Mouse (Mus musculus) megakaryocyte progenitor cell, adult 5-6 weeks (primary cell): ENCODE data around the gene 6330403K07Rik. TPM values are rescaled to one million over a fixed set of nuclear protein-coding genes. Genes with fewer than 3 reads are reported as not detected.
A peak's percentile ranks its signal among the peaks of the same experiment; 100 is the strongest.

Source experiments
- ATAC-seq: replicated peaks from 2 replicates; pipeline ENCODE4 v1.8.0; 2016; ENCODE audit warnings: mild to moderate bottlenecking, moderate TSS enrichment, inconsistent platforms; ENCODE audit not compliant: poor library complexity
- total RNA-seq, 2 experiments: library from RNA; stranded (forward) in 1 of 2; stranded (reverse) in 1 of 2; fragments of 157-497, 149-512 nt in 1 of 2; fragments of 200-1000 nt in 1 of 2; gene quantifications; 2 replicates each; pipeline versions ENCODE4 v1.2.3 to v1.2.4; 2015 to 2017

Gene 6330403K07Rik
- total RNA-seq (2015) (not detected in 2 replicates), total RNA-seq (2017) (not detected in 2 replicates)

- no peak for ATAC-seq
These were observed at the start of gene 6330403K07Rik for GRCm38 (mm10) chr11:71033163-71033761. TSS of gene 6330403K07Rik (minus strand) at chr11:71033513.

GRCm38 (mm10) chr11:71076342-71076741, 43.0 kb upstream of the 6330403K07Rik start:
- peak; percentile 63 for ATAC-seq

GRCm38 (mm10) chr11:71052554-71052953, 19.2 kb upstream of the 6330403K07Rik start:
- ATAC-seq = peak; percentile 65

- no peak for ATAC-seq
These were observed 6.4 kb upstream of the 6330403K07Rik start for GRCm38 (mm10) chr11:71039526-71040298.

- no peak for ATAC-seq
These were observed 686 bp downstream of the 6330403K07Rik start for GRCm38 (mm10) chr11:71032491-71033162.

- no peak for ATAC-seq
These were observed 1.2 kb downstream of the 6330403K07Rik start for GRCm38 (mm10) chr11:71032070-71032469.

GRCm38 (mm10) chr11:71029403-71030118, 3.8 kb downstream of the 6330403K07Rik start:
- ATAC-seq = no peak

- ATAC-seq = no peak
These were observed 5.0 kb downstream of the 6330403K07Rik start for GRCm38 (mm10) chr11:71028280-71028679.

- peak; percentile 94 for ATAC-seq
These were observed 13.9 kb downstream of the 6330403K07Rik start, which contains the start of the genes Mis12 and Derl2 for GRCm38 (mm10) chr11:71019201-71020068. TSS of gene Mis12 (plus strand) at chr11:71019611. TSS of gene Derl2 (minus strand) at chr11:71019841.

- no peak for ATAC-seq
These were observed 14.7 kb downstream of the 6330403K07Rik start for GRCm38 (mm10) chr11:71018416-71019200.

GRCm38 (mm10) chr11:71017051-71017450, 16.3 kb downstream of the 6330403K07Rik start:
- ATAC-seq = no peak

GRCm38 (mm10) chr11:71012743-71013142, 20.6 kb downstream of the 6330403K07Rik start:
- ATAC-seq = no peak

GRCm38 (mm10) chr11:71008321-71008720, 25.0 kb downstream of the 6330403K07Rik start:
- ATAC-seq = no peak

GRCm38 (mm10) chr11:71007831-71008230, 25.5 kb downstream of the 6330403K07Rik start:
- no peak for ATAC-seq

GRCm38 (mm10) chr11:71007026-71007425, 26.3 kb downstream of the 6330403K07Rik start:
- ATAC-seq = no peak

- ATAC-seq = no peak
These were observed 28.3 kb downstream of the 6330403K07Rik start for GRCm38 (mm10) chr11:71005046-71005445.

- peak; percentile 98 for ATAC-seq
These were observed 29.0 kb downstream of the 6330403K07Rik start, which contains the start of gene Dhx33 for GRCm38 (mm10) chr11:71004316-71004773. TSS of gene Dhx33 (minus strand) at chr11:71004437.

- peak; percentile 40 for ATAC-seq
These were observed 29.6 kb downstream of the 6330403K07Rik start for GRCm38 (mm10) chr11:71003611-71004315.
